Mouse (Mus musculus) heart, postnatal 0 days (tissue): ENCODE results near the gene Cmas. TPM values are rescaled to one million over a fixed set of nuclear protein-coding genes. Genes with fewer than 3 reads are reported as not detected.
A peak's percentile ranks its signal among the peaks of the same experiment; 100 is the strongest.

ENCODE experiments used
- ATAC-seq: fragments of 200-750 bp; cut with Nextera tagmentation; 2 replicates; pipeline ENCODE4 v1.8.0; 2017; ENCODE audit warnings: low read depth, moderate number of reproducible peaks, moderate library complexity; ENCODE audit not compliant: insufficient read depth
- DNase-seq: peaks from one replicate; pipeline ENCODE4 v3.0.0-alpha.2; 2016; ENCODE audit warnings: low spot score
- H3K27ac ChIP-seq: fragments of 300-500 bp; sonication (generic); 2 replicates; pipeline ENCODE4 v1.5.1; 2014; ENCODE audit warnings: low read depth, mild to moderate bottlenecking
- H3K27me3 ChIP-seq: fragments of 300-500 bp; sonication (generic); 2 replicates; pipeline ENCODE4 v1.6.1; 2014; ENCODE audit warnings: low read length, mixed read lengths; ENCODE audit not compliant: control insufficient read depth, insufficient read depth
- H3K36me3 ChIP-seq: fragments of 300-500 bp; sonication (generic); replicated peaks from 2 replicates; pipeline ENCODE4 v1.6.1; 2014; ENCODE audit warnings: low read length, mixed read lengths; ENCODE audit not compliant: control insufficient read depth, insufficient read depth
- H3K4me1 ChIP-seq: fragments of 300-500 bp; sonication (generic); 2 replicates; pipeline ENCODE4 v1.6.1; 2014; ENCODE audit warnings: antibody characterized with exemption; ENCODE audit not compliant: control insufficient read depth, insufficient read depth
- H3K4me2 ChIP-seq: fragments of 300-500 bp; sonication (generic); 2 replicates; pipeline ENCODE4 v1.6.1; 2014; ENCODE audit warnings: low read depth, mild to moderate bottlenecking, low read length, moderate library complexity
- H3K4me3 ChIP-seq: fragments of 300-500 bp; sonication (generic); 2 replicates; pipeline ENCODE4 v1.5.1; 2014; ENCODE audit warnings: low read depth, low read length
- H3K9ac ChIP-seq: fragments of 300-500 bp; sonication (generic); replicated peaks from 2 replicates; pipeline ENCODE4 v1.6.1; 2014; ENCODE audit warnings: low read depth, low read length, mixed read lengths
- H3K9me3 ChIP-seq: fragments of 300-500 bp; sonication (generic); replicated peaks from 2 replicates; pipeline ENCODE4 v1.6.1; 2016; ENCODE audit warnings: low read length; ENCODE audit not compliant: control insufficient read depth
- CTCF ChIP-seq: IDR thresholded peaks from 2 replicates; pipeline ENCODE4 v1.5.1; 2016; ENCODE audit warnings: antibody characterized with exemption, control low read depth, low read depth
- EP300 ChIP-seq: IDR thresholded peaks from 2 replicates; pipeline ENCODE4 v1.6.1; 2016; ENCODE audit warnings: antibody characterized with exemption, low read depth
- WGBS: fragments of 180-500 bp; shearing (Covaris S2); extraction: QIAGEN DNeasy Blood & Tissue Kit; methylation state at CpG from one replicate; pipeline ENCODE4 v1.1.7; 2014; 5-methylcytosine and 5-hydroxymethylcytosine counted together
- polyA plus RNA-seq: library from polyadenylated mRNA; unstranded; fragments of >200 nt; fragmentation: Nextera tagmentation; extraction: Ambion mirVana; gene quantifications from 2 replicates; pipeline ENCODE4 v1.2.1, GENCODE M21; 2015
- total RNA-seq: library from RNA; depleted of rRNA; stranded (reverse); fragments of >200 nt; gene quantifications from 2 replicates; pipeline ENCODE4 v1.2.3, GENCODE M21; 2014; ENCODE audit warnings: low replicate concordance

Cmas gene
- total and polyA plus RNA-seq, 2 experiments from 2014 or later, result 30.0 to 47.5 TPM

DNA sequence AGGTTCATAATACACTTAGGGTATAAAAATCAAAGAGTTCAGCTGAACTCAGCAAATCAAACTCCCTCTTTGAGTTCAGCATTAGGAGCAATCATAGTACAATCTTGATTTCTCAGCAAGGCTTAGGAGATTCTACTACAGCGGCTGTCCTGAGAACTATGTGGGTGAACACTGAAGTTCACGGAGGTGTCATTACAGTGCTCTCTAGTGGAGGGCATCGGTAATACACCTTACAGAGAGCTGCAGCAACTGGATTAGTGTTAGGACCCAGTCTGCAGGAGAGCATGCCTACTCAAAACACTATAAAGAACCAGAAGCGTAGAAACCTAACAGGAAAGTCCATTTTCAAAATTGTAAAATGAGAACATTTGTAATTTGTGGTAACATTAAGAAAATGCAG is 28.9 kb downstream of the Cmas start:
- no peak overlapping the region for H3K27ac ChIP-seq
- H3K4me3 ChIP-seq, result no peak overlapping the region
- H3K27me3 ChIP-seq, result no peaks in the 10 kb centered on the region
- no peaks in the 10 kb centered on the region for H3K36me3 ChIP-seq
- H3K4me2 ChIP-seq, result no peak overlapping the region
- H3K4me1 ChIP-seq, result no peaks in the 10 kb centered on the region
- H3K9ac ChIP-seq, result no peak overlapping the region
- peak; percentile 26 for DNase-seq
- H3K9me3 ChIP-seq, result no peaks in the 10 kb centered on the region
- TF ChIP-seq EP300 (no peak), CTCF (peak; percentile 74)
- 22% methylated on average over 4 of the region's 4 CpGs for WGBS
- no peak for ATAC-seq

DNA sequence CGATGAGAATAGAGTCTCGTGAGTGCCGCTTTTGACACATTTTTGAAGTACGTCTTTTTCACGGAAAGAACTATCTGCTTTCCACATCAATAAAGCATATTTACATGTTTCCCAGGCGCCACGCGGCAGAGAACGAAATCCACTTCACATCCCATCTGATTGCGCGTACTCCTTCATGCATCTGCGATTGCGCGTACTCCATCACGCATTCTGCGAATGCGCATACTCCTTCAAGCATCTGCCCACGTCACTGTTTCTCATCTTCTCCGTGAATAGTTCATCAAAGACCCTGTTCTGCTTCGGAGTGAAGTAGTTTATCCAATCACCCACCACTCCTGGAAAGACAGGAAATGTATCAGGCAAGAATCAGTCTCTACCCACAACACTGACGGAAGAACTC is 29.6 kb downstream of the Cmas start:
- Histone ChIP-seq H3K9me3 (no peaks in the 10 kb centered on the region), H3K27ac (no peak overlapping the region), H3K4me2 (no peak overlapping the region), H3K27me3 (no peaks in the 10 kb centered on the region), H3K36me3 (no peaks in the 10 kb centered on the region), H3K4me3 (no peak overlapping the region), H3K4me1 (no peaks in the 10 kb centered on the region), H3K9ac (no peak overlapping the region)
- no peak for TF ChIP-seq EP300
- no peak for TF ChIP-seq CTCF
- no peak for DNase-seq
- ATAC-seq, result no peak
- WGBS, result 85% methylated on average over 21 of the region's 21 CpGs

DNA sequence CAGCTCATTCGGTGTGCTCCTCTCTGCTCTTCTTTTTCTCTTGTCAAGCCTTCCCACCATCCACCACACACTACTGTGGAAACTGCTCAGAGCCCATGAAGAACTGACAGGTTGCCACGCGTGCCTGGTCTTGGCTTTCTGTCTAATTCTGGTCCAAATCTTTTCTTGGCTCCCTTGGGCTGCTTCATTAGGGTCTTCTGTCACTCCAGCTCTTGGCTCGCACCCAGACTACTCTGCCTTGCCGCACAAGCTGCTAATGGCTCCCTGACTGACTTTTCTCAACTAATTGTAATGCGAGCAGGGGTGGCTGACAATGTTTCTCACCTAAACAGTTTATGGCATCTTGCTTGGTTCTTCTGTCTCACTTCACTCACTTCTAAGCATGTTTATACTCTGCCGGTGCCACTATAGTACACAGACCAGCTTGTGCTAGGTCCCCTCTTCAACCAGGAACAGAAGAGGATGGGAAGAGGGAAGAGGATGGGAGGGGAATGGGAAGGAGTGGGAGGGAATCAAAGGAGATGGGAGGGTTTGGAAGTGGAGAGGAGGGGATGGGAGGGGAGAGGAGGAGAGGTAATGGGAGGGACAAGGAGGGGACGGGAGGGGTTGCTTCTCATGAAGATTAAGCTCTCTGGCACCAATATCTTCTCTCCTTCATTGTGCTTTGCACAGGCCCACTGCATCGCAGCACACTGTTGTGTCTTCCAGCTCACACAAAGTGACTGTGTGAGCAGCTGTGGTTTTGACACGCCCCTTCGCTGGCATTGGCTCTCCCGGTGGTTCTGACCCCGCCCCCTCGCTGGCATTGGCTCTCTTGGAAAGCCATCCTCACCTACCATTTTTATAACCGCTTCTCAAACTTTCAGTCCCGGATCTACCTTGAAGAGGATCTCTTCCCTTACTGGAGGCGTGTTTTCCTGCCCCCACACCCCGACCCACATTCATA is 31.8 kb downstream of the Cmas start:
- no peaks in the 10 kb centered on the region for H3K4me1 ChIP-seq
- no peak overlapping the region for H3K4me2 ChIP-seq
- no peaks in the 10 kb centered on the region for H3K36me3 ChIP-seq
- no peak overlapping the region for H3K27ac ChIP-seq
- no peaks in the 10 kb centered on the region for H3K9me3 ChIP-seq
- H3K27me3 ChIP-seq, result no peaks in the 10 kb centered on the region
- no peak for DNase-seq
- H3K9ac ChIP-seq, result no peak overlapping the region
- TF ChIP-seq EP300 (no peak), CTCF (no peak)
- WGBS, result 54% methylated on average over 18 of the region's 18 CpGs
- H3K4me3 ChIP-seq, result no peak overlapping the region
- no peak for ATAC-seq

DNA sequence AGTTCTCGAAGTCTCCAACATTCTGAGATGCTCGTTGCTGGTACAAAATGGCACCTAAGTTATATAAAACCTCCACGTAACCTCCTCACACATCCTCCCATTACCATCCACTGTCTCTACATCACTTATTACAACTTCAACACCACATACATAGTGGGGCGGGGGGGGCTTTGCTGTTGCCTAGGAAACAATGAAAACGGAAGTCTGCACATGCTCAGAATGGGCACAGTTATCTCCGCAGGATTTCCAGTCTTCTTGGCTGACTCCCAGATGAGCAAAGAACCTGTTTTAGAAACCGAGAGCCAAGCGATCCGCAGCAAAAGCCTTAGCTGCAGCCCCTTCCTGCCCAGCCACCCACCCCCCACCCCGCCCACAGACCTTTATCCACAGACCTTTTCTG is 33.2 kb downstream of the Cmas start:
- 75% methylated on average over 10 of the region's 10 CpGs for WGBS
- TF ChIP-seq CTCF (no peak), EP300 (no peak)
- no peak overlapping the region for H3K4me2 ChIP-seq
- no peaks in the 10 kb centered on the region for H3K4me1 ChIP-seq
- H3K9ac ChIP-seq, result no peak overlapping the region
- no peak overlapping the region for H3K4me3 ChIP-seq
- no peaks in the 10 kb centered on the region for H3K27me3 ChIP-seq
- DNase-seq (no peak), ATAC-seq (no peak)
- no peak overlapping the region for H3K27ac ChIP-seq
- H3K9me3 ChIP-seq, result no peaks in the 10 kb centered on the region
- no peaks in the 10 kb centered on the region for H3K36me3 ChIP-seq

DNA sequence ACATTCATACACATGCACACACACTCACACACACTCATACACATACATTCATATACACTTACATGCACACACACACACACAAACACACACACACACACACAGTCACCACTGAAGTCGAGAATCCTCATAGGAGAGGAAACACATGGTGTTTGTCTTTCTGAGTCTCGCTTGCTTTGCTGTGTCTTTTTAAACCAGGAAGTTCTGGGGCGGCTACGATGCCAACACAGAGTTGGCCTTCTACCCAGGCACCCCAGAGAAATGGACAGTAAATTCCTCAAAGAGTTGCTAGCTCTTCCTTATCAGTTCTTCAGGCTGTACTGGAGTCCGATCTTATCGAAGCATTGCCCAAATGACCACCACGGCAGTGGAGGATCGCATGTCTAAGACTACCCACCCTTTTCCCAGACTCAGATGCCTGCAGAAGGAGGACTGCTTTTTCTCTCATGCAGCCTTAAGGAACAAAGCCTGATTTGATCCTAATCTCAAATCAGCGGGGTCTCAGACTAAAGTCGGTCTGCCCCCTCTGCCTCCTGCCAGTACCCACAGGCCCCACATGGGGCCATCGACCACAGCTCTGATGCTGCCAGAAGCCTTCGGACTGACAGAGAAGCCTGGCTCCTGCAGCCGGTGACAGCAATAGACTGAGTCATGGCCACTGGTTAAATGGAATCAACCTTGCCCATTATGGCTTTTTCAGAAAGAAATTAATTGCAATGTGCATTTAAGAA is 35.9 kb downstream of the Cmas start:
- H3K4me2 ChIP-seq, result no peak overlapping the region
- H3K36me3 ChIP-seq, result no peaks in the 10 kb centered on the region
- no peak for DNase-seq
- H3K27ac ChIP-seq, result no peak overlapping the region
- ATAC-seq, result no peak
- H3K9ac ChIP-seq, result no peak overlapping the region
- TF ChIP-seq EP300, result no peak
- no peak for TF ChIP-seq CTCF
- H3K4me3 ChIP-seq, result no peak overlapping the region
- no peaks in the 10 kb centered on the region for H3K9me3 ChIP-seq
- WGBS, result 34% methylated on average over 13 of the region's 13 CpGs
- H3K4me1 ChIP-seq, result no peaks in the 10 kb centered on the region
- H3K27me3 ChIP-seq, result no peaks in the 10 kb centered on the region
